15 mouse cellular contexts compared by ENCODE assay signal in the genomic region with DNA sequence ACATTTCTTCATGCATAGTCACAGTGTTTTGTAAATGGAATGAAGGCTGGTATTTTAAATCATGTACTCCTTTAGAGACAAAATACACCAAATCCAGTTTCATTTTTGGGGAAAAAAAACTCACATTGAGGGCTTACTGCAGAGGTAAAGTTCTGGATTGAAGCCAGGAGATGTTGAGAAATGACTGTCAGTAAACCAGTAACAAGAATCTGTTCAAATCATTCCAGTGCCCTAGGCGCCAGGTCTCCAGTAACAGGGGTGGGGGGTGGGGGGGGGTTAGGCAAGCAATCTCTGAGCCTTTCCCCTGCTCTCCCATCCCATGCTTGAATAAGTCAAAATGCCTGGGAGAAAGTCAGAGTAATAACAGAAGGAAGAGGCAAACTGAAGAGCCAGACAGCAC.
"Had no signal": no experiment of that assay in that cellular context is flagged by ENCODE, and none has a peak within 500 bp of the region (broad histone marks: within the 10 kb centered on the region; RNA-seq: fewer than 3 reads in every experiment).

No protein-coding gene starts in this region.

- DNase-seq: retina, postnatal 1 day; right cerebral cortex, adult 18-20 months; right cerebral cortex, postnatal 14 days; right cerebral cortex, postnatal 25 days; right cerebral cortex, postnatal 4 days; spleen, adult 18-20 months; thymus, adult 18-20 months; thymus, adult 2 months; thymus, postnatal 14 days; thymus, postnatal 25 days; thymus, postnatal 36 days; thymus, postnatal 4 days had no signal

- H3K27me3 ChIP-seq: neural tube, embryonic 15.5 days; stomach, embryonic 15.5 days had no signal

- H3K27ac ChIP-seq: neural tube, embryonic 15.5 days; stomach, embryonic 15.5 days; stomach, postnatal 0 days had no signal

- H3K36me3 ChIP-seq: neural tube, embryonic 15.5 days; stomach, embryonic 15.5 days had no signal

- H3K4me2 ChIP-seq: neural tube, embryonic 15.5 days; stomach, embryonic 15.5 days had no signal

- H3K4me3 ChIP-seq: neural tube, embryonic 15.5 days; stomach, embryonic 15.5 days had no signal

- H3K4me1 ChIP-seq: neural tube, embryonic 15.5 days; stomach, embryonic 15.5 days had no signal

- H3K9ac ChIP-seq: neural tube, embryonic 15.5 days; stomach, embryonic 15.5 days had no signal

- H3K9me3 ChIP-seq: neural tube, embryonic 15.5 days; stomach, embryonic 15.5 days had no signal
